Mouse (Mus musculus) limb, embryonic 15.5 days (tissue): ENCODE measurements at regions not wholly inside any gene's neighbourhood (a gene's known extent, or its start where the extent isn't known, plus 50 kb on each side); places are given as distances from the start of the nearest gene placed in this dataset. TPM values are rescaled to one million over a fixed set of nuclear protein-coding genes. Genes with fewer than 3 reads are reported as not detected.

Source experiments
- ATAC-seq: fragments of 200-750 bp; cut with Nextera tagmentation; 2 replicates; pipeline ENCODE4 v1.8.0; 2017; ENCODE audit warnings: low read depth, moderate TSS enrichment; ENCODE audit not compliant: insufficient number of reproducible peaks, low FRiP score, low TSS enrichment
- H3K27ac ChIP-seq: fragments of 300-500 bp; sonication (generic); 2 replicates; pipeline ENCODE4 v1.5.1; 2015; ENCODE audit warnings: moderate library complexity, mild to moderate bottlenecking, inconsistent platforms
- H3K27me3 ChIP-seq: fragments of 300-500 bp; sonication (generic); 2 replicates; pipeline ENCODE4 v1.6.1; 2015; ENCODE audit warnings: inconsistent platforms
- H3K36me3 ChIP-seq: fragments of 300-500 bp; sonication (generic); 2 replicates; pipeline ENCODE4 v1.6.1; 2015; ENCODE audit warnings: inconsistent platforms
- H3K4me1 ChIP-seq: fragments of 300-500 bp; sonication (generic); 2 replicates; pipeline ENCODE4 v1.6.1; 2015; ENCODE audit warnings: inconsistent platforms
- H3K4me2 ChIP-seq: fragments of 300-500 bp; sonication (generic); 2 replicates; pipeline ENCODE4 v1.6.1; 2015; ENCODE audit warnings: mild to moderate bottlenecking, inconsistent platforms
- H3K4me3 ChIP-seq: fragments of 300-500 bp; sonication (generic); 2 replicates; pipeline ENCODE4 v1.5.1; 2015; ENCODE audit warnings: mild to moderate bottlenecking, inconsistent platforms
- H3K9ac ChIP-seq: fragments of 300-500 bp; sonication (generic); 2 replicates; pipeline ENCODE4 v1.6.1; 2015; ENCODE audit warnings: inconsistent platforms
- H3K9me3 ChIP-seq: fragments of 300-500 bp; sonication (generic); 2 replicates; pipeline ENCODE4 v1.6.1; 2016; ENCODE audit warnings: inconsistent platforms
- WGBS: fragments of 180-500 bp; shearing (Covaris S2); methylation state at CpG from one replicate; pipeline ENCODE4 v1.1.7; 2015; 5-methylcytosine and 5-hydroxymethylcytosine counted together
- microRNA-seq: library from miRNA; unstranded; fragments of <30 nt; microRNA quantifications from one replicate; pipeline ENCODE4, GENCODE M21; 2016

DNA sequence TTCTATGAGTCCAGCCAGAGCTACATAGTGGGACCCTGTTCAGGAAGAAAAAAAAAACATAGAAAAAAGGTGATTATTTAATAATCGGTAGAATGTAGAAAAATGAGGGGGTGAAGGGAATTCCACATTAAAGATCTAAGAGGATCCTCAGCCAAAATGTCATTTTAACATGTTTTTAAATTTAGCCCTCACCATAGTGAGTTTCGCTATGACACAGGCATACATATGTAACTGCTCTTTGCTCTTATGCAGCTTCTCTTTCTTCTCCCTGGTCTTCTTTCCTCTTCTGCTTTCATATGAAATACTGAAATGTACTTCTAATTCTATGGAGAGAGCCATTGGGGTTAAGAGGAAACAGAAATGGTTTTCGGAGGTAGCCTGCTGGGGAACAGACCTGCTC, 70.3 kb upstream of the Prdm1 start:
- Histone ChIP-seq H3K4me1 (peaks cover 9% of the 10 kb centered on the region), H3K4me3 (no peak overlapping the region), H3K9me3 (no peaks in the 10 kb centered on the region), H3K36me3 (no peaks in the 10 kb centered on the region), H3K27me3 (no peaks in the 10 kb centered on the region), H3K4me2 (no peak overlapping the region), H3K9ac (no peak overlapping the region), H3K27ac (no peak overlapping the region)
- 76% methylated on average over 3 of the region's 3 CpGs for WGBS
- no peak for ATAC-seq

DNA sequence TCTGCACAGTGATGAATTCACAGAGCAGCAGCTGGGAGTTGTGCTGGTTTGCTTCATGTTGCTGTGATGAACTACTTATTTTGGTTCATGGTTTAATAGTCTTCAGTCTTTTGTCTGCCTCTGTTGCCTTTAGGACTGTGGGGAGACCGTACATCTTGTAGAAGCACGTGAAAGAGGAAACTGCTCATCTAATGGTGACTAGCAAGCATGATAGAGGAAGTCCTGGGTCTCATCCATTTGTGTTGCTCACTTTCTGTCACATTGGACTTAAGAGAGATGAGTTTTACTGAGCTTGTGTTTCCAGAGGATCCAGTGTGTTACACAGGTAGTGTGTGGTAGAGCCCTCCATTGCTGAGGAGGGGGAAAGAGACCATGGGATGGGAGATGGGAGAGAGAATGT, 67.6 kb upstream of the Prdm1 start:
- H3K4me1 ChIP-seq, result peaks cover 9% of the 10 kb centered on the region
- H3K4me3 ChIP-seq, result no peak overlapping the region
- no peaks in the 10 kb centered on the region for H3K27me3 ChIP-seq
- 86% methylated on average over 2 of the region's 2 CpGs for WGBS
- no peaks in the 10 kb centered on the region for H3K36me3 ChIP-seq
- H3K9me3 ChIP-seq, result no peaks in the 10 kb centered on the region
- no peak overlapping the region for H3K4me2 ChIP-seq
- H3K27ac ChIP-seq, result no peak overlapping the region
- no peak overlapping the region for H3K9ac ChIP-seq
- no peak for ATAC-seq

DNA sequence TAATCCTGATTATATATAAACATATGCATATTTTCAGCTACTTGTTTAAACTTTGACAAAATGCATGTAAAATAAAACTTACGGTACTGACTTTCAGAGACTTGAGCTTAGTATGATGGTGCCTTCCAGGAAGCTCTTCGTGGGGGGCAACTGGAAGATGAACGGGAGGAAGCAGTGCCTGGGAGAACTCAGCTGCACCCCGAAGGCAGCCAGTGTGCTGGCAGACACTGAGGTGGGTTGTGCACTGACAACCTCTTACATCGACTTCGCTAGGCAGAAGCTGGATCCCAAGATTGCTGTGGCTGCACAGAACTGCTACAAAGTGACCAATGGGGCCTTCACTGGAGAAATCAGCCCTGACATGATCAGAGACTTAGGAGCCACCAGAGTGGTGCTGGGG, 61.5 kb upstream of the Prdm1 start:
- Histone ChIP-seq H3K4me3 (no peak overlapping the region), H3K27ac (no peak overlapping the region), H3K4me1 (no peaks in the 10 kb centered on the region), H3K4me2 (no peak overlapping the region), H3K27me3 (no peaks in the 10 kb centered on the region), H3K36me3 (no peaks in the 10 kb centered on the region), H3K9ac (no peak overlapping the region), H3K9me3 (no peaks in the 10 kb centered on the region)
- ATAC-seq, result no peak
- 84% methylated on average over 6 of the region's 6 CpGs for WGBS

DNA sequence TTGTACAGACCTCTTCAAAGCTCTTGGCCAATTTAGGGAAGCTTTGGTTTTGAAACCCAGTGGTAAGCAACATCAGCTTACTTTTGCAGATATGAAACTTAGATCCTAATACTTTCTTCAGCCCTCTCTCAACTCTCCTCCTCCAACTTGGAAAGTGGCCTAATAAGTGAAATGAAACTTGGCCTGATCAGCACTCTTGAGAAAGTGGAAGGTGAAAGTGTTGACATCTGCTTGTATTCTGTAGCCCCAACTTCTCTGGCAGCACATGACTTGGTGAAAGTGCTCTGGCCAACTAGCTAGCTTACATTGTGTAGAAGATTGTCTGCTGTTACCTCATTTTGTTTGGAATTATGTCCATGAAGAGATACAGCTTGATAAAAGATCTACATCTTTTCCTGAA, 61.1 kb upstream of the Prdm1 start:
- ATAC-seq, result no peak
- H3K4me2 ChIP-seq, result no peak overlapping the region
- no peak overlapping the region for H3K4me3 ChIP-seq
- no peaks in the 10 kb centered on the region for H3K9me3 ChIP-seq
- H3K27me3 ChIP-seq, result no peaks in the 10 kb centered on the region
- H3K9ac ChIP-seq, result no peak overlapping the region
- H3K27ac ChIP-seq, result no peak overlapping the region
- H3K4me1 ChIP-seq, result no peaks in the 10 kb centered on the region
- H3K36me3 ChIP-seq, result no peaks in the 10 kb centered on the region

- Histone ChIP-seq H3K4me3 (no peak overlapping the region), H3K4me2 (no peak overlapping the region), H3K4me1 (no peaks in the 10 kb centered on the region), H3K9me3 (no peaks in the 10 kb centered on the region), H3K9ac (no peak overlapping the region), H3K36me3 (no peaks in the 10 kb centered on the region), H3K27ac (no peak overlapping the region), H3K27me3 (no peaks in the 10 kb centered on the region)
- no peak for ATAC-seq
- 78% methylated on average over 2 of the region's 2 CpGs for WGBS
Measured at GRCm38 (mm10) chr10:44582736-44583135, 54.4 kb upstream of the Prdm1 start.

Small RNA genes lying in the stretch of these regions (microRNA-seq; reads per million reads assigned to microRNA genes)
- not detected for gene Gm24271
